Mouse (Mus musculus) G1E (cell line): ENCODE data around the gene D1Ertd622e. TPM values are rescaled to one million over a fixed set of nuclear protein-coding genes. Genes with fewer than 3 reads are reported as not detected.

Source experiments
- ATAC-seq: 2 replicates; pipeline ENCODE4 v1.8.0; 2016; ENCODE audit warnings: mild to moderate bottlenecking; ENCODE audit not compliant: insufficient number of reproducible peaks, poor library complexity, low FRiP score, severe bottlenecking; ENCODE audit errors: extremely low read depth
- DNase-seq: peaks from one replicate; pipeline ENCODE4 v3.0.0; 2012; ENCODE audit warnings: low spot score
- H3K27me3 ChIP-seq: 2 replicates; pipeline ENCODE4 v1.6.1; 2012; ENCODE audit warnings: mild to moderate bottlenecking, low read length, inconsistent platforms; ENCODE audit not compliant: insufficient read depth
- H3K36me3 ChIP-seq: replicated peaks from 2 replicates; pipeline ENCODE3; 2012; ENCODE audit warnings: mild to moderate bottlenecking, inconsistent platforms
- H3K4me1 ChIP-seq: 2 replicates; pipeline ENCODE4 v1.6.1; 2012; ENCODE audit warnings: low read depth, low read length, inconsistent platforms, mixed read lengths; ENCODE audit not compliant: insufficient read depth
- H3K4me3 ChIP-seq: 2 replicates; pipeline ENCODE4 v1.5.1; 2012; ENCODE audit warnings: low read depth, mild to moderate bottlenecking, inconsistent platforms, low read length, moderate library complexity, mixed read lengths
- H3K9me3 ChIP-seq: replicated peaks from 2 replicates; pipeline ENCODE4 v1.6.1; 2012; ENCODE audit warnings: inconsistent platforms
- CTCF ChIP-seq: IDR thresholded peaks from 2 replicates; pipeline ENCODE4 v1.5.1; 2012; ENCODE audit warnings: low read depth, low read length, inconsistent platforms, mixed read lengths
- GATA1 ChIP-seq: IDR thresholded peaks from 2 replicates; pipeline ENCODE4 v1.6.1; 2012; ENCODE audit warnings: borderline replicate concordance, low read length, inconsistent platforms, mixed read lengths
- GATA2 ChIP-seq: IDR thresholded peaks from 2 replicates; pipeline ENCODE4 v1.6.1; 2012; ENCODE audit warnings: low read depth, low read length, inconsistent platforms, borderline replicate concordance
- POLR2AphosphoS5 ChIP-seq: IDR thresholded peaks from 2 replicates; pipeline ENCODE4 v1.6.1; 2012; ENCODE audit warnings: low read depth, low read length, inconsistent platforms; ENCODE audit not compliant: insufficient replicate concordance
- TAL1 ChIP-seq: conservative IDR thresholded peaks from 2 replicates; pipeline ENCODE4 v1.6.1; 2012; ENCODE audit warnings: low read depth, low read length, inconsistent platforms, mixed read lengths
- polyA plus RNA-seq: library from polyadenylated mRNA; stranded (reverse); fragments of >175 nt; gene quantifications from 2 replicates; pipeline ENCODE4 v1.2.3, GENCODE M21; 2012
- total RNA-seq, 2 experiments: library from RNA; stranded (forward) in 1 of 2; stranded (reverse) in 1 of 2; fragments of 200-1000 nt in 1 of 2; fragments of >200 nt in 1 of 2; fragmentation: Nextera tagmentation in 1 of 2; gene quantifications; 2 replicates each; pipeline ENCODE4 v1.2.3; 2014 to 2017

Gene D1Ertd622e
- total and polyA plus RNA-seq, 3 experiments: 2.6 to 12.4 (median 6.5) TPM

GRCm38 (mm10) chr1:97628859-97629258, 33.0 kb downstream of the D1Ertd622e start:
- H3K36me3 ChIP-seq: no peaks in the 10 kb centered on the region
- DNase-seq (no peak), ATAC-seq (no peak)
- peaks cover 6% of the 10 kb centered on the region; the same call in 1 of the 2 replicates for H3K9me3 ChIP-seq
- H3K4me3 ChIP-seq: no peak overlapping the region
- H3K27me3 ChIP-seq: no peaks in the 10 kb centered on the region
- TF ChIP-seq TAL1: no peak
- TF ChIP-seq POLR2AphosphoS5: no peak
- no peak for TF ChIP-seq GATA1
- no peak for TF ChIP-seq CTCF
- TF ChIP-seq GATA2: no peak
- no peaks in the 10 kb centered on the region for H3K4me1 ChIP-seq

- TF ChIP-seq GATA2 (no peak), POLR2AphosphoS5 (no peak), TAL1 (no peak), GATA1 (no peak)
- Histone ChIP-seq H3K4me1 (no peaks in the 10 kb centered on the region), H3K27me3 (no peaks in the 10 kb centered on the region), H3K36me3 (no peaks in the 10 kb centered on the region), H3K9me3 (peaks cover 6% of the 10 kb centered on the region; the same call in 1 of the 2 replicates), H3K4me3 (no peak overlapping the region)
- ATAC-seq: no peak
- no peak for DNase-seq
Measured at GRCm38 (mm10) chr1:97628016-97628415, 33.9 kb downstream of the D1Ertd622e start.

- Histone ChIP-seq H3K36me3 (no peaks in the 10 kb centered on the region), H3K27me3 (no peaks in the 10 kb centered on the region), H3K4me3 (no peak overlapping the region), H3K9me3 (peaks cover 6% of the 10 kb centered on the region; the same call in 1 of the 2 replicates), H3K4me1 (no peaks in the 10 kb centered on the region)
- TF ChIP-seq POLR2AphosphoS5: no peak
- ATAC-seq (no peak), DNase-seq (no peak)
Measured at GRCm38 (mm10) chr1:97625427-97625826, 36.4 kb downstream of the D1Ertd622e start.

- DNase-seq: no peak
Measured at GRCm38 (mm10) chr1:97624386-97624785, 37.5 kb downstream of the D1Ertd622e start.

GRCm38 (mm10) chr1:97623214-97623856, 38.5 kb downstream of the D1Ertd622e start:
- Histone ChIP-seq H3K4me3 (no peak overlapping the region), H3K4me1 (no peaks in the 10 kb centered on the region), H3K9me3 (peaks cover 6% of the 10 kb centered on the region; the same call in 1 of the 2 replicates), H3K27me3 (no peaks in the 10 kb centered on the region), H3K36me3 (no peaks in the 10 kb centered on the region)
- no peak for TF ChIP-seq GATA1
- ATAC-seq: no peak
- no peak for DNase-seq

More at GRCm38 (mm10) chr1:97624386-97624785, 37.5 kb downstream of the D1Ertd622e start:
- Histone ChIP-seq H3K36me3 (no peaks in the 10 kb centered on the region), H3K27me3 (no peaks in the 10 kb centered on the region), H3K9me3 (peaks cover 6% of the 10 kb centered on the region; the same call in 1 of the 2 replicates), H3K4me3 (no peak overlapping the region), H3K4me1 (no peaks in the 10 kb centered on the region)
- no peak for ATAC-seq
- no peak for TF ChIP-seq POLR2AphosphoS5
- no peak for TF ChIP-seq CTCF
- no peak for TF ChIP-seq GATA1
- no peak for TF ChIP-seq GATA2
- TF ChIP-seq TAL1: no peak

- no peaks in the 10 kb centered on the region for H3K4me1 ChIP-seq
- TF ChIP-seq GATA2 (no peak), POLR2AphosphoS5 (no peak), TAL1 (no peak), CTCF (no peak), GATA1 (no peak)
- 0 out of 2 replicates have a peak, but pooled peaks cover 2% of the 10 kb centered on the region for H3K9me3 ChIP-seq
- H3K27me3 ChIP-seq: no peaks in the 10 kb centered on the region
- no peak for DNase-seq
- H3K36me3 ChIP-seq: no peaks in the 10 kb centered on the region
- no peak overlapping the region for H3K4me3 ChIP-seq
- ATAC-seq: no peak
Measured at GRCm38 (mm10) chr1:97622574-97623208, 39.2 kb downstream of the D1Ertd622e start.
